Mouse (Mus musculus): ENCODE results near the gene Spo11. TPM values are rescaled to one million over a fixed set of nuclear protein-coding genes. Genes with fewer than 3 reads are reported as not detected.

Spo11 gene
- polyA plus RNA-seq, 1 experiment from 2014 or later: 1.2 TPM

DNA sequence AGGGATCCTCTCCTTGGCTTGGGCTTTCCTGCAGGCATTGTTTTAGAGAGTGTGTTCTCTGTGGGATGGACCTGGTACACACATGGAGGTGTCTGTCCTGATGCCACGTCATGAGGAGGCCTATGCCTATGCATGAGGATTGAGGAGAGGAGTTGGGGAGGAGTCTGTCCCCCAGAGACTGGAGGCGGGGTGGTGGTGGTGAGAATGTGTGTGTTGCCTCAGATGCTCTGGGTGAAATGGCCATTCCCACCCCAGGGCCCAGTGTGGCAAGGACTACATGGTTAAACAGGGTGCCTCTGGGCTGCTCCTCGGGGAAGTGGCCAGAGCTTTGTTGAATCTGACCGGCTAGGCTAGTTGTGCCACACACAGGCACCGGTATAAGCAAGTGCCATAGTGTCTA is 48.8 kb downstream of the Spo11 start:
- H3K9ac ChIP-seq: no peak overlapping the region; the same call in 1 of the 2 replicates
- no peak for ATAC-seq (ENCODE audit: insufficient number of reproducible peaks, insufficient read depth, low FRiP score, low TSS enrichment)
- H3K4me1 ChIP-seq: peaks cover 43% of the 10 kb centered on the region
- no peaks in the 10 kb centered on the region for H3K27me3 ChIP-seq
- H3K36me3 ChIP-seq: peaks cover 45% of the 10 kb centered on the region
- H3K9me3 ChIP-seq: no peaks in the 10 kb centered on the region
- no peak overlapping the region for H3K4me2 ChIP-seq (replicated peaks)
- 81% methylated on average over 5 of the region's 5 CpGs for WGBS
- H3K4me3 ChIP-seq: no peak overlapping the region
- peak overlapping the region; percentile 41 for H3K27ac ChIP-seq

DNA sequence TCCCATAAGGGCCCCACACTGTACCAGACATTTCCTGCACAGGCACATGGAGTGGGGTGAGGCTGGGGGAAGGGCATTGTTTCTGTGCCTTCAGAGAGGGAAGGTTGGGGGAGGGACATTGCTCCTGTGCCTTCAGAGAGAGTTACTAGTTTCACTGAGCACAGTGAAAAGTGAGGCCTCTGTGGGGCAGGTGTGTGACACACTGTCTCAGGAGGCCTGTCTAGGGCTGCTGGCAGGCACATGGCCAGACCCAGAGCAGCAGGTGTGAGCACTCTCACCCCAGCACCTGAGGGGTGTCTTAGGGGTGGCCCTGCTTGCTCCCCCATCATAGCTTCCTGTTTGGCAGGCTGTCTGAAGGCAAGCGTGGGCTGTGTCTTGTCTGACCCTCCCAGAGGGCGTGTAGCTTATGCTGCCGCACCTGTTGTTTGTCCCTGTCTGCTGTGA is 49.2 kb downstream of the Spo11 start:
- Histone ChIP-seq H3K9ac (no peak overlapping the region; the same call in 1 of the 2 replicates), H3K4me2 (replicated peaks) (no peak overlapping the region), H3K36me3 (peaks cover 49% of the 10 kb centered on the region), H3K4me1 (peaks cover 43% of the 10 kb centered on the region), H3K27ac (no peak overlapping the region; the same call in 1 of the 2 replicates), H3K4me3 (no peak overlapping the region), H3K9me3 (no peaks in the 10 kb centered on the region), H3K27me3 (no peaks in the 10 kb centered on the region)
- WGBS: 76% methylated on average over 3 of the region's 3 CpGs
- 0 out of 2 replicates have a peak, but pooled peaks have one; percentile 19 for ATAC-seq (ENCODE audit: insufficient number of reproducible peaks, insufficient read depth, low FRiP score, low TSS enrichment)

DNA sequence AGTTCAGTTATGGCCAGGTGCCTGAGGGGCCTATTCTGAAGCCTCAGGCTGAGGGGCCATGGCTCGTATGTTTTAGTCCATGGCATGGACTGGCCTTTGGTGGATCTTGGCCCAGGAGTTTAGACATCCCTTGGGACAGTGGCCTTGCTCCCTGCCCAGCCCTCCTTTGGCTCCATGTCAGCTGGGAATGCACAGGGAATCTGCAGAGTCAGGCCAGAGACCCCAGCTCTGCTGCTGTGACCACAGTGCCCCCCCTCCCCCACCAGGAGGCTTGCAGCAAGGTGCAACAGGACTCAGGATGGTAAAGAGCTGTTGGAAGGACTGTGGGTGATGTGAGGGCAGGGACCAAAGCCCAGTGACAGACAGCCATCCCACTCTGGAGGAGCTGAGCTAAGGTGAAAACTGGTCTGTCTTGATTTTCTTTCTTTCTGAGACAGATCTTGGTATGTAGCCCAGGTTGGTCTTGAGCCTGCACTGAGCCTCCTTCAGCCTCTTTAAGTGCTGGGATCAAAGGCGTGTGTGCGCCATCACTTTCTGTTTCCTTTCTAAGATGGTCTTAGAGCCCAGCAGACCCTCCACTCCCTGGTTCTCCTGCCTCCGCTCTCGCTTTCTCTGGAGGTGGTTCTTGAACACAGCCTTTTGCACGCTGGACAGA is 49.8 kb downstream of the Spo11 start:
- no peak overlapping the region for H3K9ac ChIP-seq
- peak overlapping the region; percentile 18; the same call in 1 of the 2 replicates for H3K27ac ChIP-seq
- H3K9me3 ChIP-seq: no peaks in the 10 kb centered on the region
- no peak for ATAC-seq (ENCODE audit: insufficient number of reproducible peaks, insufficient read depth, low FRiP score, low TSS enrichment)
- no peak overlapping the region for H3K4me3 ChIP-seq
- no peak overlapping the region for H3K4me2 ChIP-seq (replicated peaks)
- WGBS: 86% methylated on average over 6 of the region's 6 CpGs
- peaks cover 43% of the 10 kb centered on the region for H3K4me1 ChIP-seq
- H3K27me3 ChIP-seq: no peaks in the 10 kb centered on the region
- peaks cover 55% of the 10 kb centered on the region for H3K36me3 ChIP-seq

DNA sequence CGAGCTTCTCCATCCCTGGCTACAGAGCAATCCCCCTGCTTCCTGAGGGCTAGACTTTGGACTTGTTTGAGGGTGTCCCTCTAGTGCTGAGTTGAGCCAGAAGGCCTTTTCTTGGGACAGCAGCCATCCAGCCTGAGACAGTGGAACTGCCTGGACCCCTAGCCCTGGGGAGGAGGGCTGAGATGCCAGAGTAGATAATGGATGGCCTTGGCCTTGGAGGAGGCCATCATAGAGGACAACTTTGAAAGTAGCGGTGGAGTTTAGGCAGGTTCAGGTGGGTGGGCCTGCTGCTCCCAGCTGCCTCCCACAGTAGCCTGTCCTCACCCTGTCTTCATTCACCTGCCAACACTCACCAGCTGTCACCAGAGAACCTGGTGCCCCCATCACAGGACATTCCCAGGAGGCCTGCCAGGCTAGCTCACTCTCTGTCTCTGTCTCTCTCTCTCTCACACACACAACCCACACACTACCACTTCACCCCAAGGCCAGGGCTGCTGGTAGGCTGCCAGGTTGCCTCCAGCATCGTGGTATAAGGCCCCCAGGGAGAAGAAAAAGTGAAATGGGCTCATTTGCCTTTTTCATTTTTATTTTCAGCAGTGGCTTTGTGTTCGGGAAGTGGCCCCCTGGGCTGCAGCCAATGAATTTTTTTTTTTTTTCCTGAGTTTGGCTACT is 50.5 kb downstream of the Spo11 start:
- ATAC-seq (ENCODE audit: insufficient number of reproducible peaks, insufficient read depth, low FRiP score, low TSS enrichment): no peak
- WGBS: 75% methylated on average over 4 of the region's 4 CpGs
- Histone ChIP-seq H3K27me3 (no peaks in the 10 kb centered on the region), H3K4me1 (peaks cover 37% of the 10 kb centered on the region), H3K4me2 (replicated peaks) (0 out of 2 replicates have a peak overlapping the region, but pooled peaks have one; percentile 5), H3K36me3 (peaks cover 62% of the 10 kb centered on the region), H3K27ac (no peak overlapping the region), H3K9ac (no peak overlapping the region), H3K9me3 (no peaks in the 10 kb centered on the region), H3K4me3 (no peak overlapping the region)

DNA sequence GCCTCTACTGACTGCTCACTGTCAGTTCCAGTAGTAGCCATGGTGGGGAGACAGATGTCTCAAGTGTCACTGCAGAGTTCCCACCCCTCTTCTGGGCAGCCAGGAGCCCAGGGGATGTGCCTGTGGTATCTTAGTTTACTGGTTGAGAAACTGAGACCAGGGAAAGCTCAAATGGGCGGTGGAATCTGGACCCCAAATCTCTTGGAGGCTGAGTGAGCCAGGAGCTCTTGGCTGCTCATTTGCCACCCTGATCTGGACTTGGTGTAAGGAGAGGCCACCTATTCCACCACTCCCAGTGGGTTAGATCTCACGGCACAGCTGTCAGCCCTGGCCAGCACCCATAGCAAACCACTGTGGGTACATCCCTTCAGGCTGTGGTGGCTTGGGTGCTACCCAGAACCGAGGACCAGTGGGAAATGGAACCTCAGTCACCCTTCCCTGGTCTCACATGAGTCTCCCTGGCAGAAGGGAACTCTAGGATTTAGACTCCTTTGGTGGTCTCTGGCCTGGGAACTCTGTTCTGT is 51.1 kb downstream of the Spo11 start:
- ATAC-seq (ENCODE audit: insufficient number of reproducible peaks, insufficient read depth, low FRiP score, low TSS enrichment): no peak
- H3K4me1 ChIP-seq: peaks cover 31% of the 10 kb centered on the region
- no peaks in the 10 kb centered on the region for H3K9me3 ChIP-seq
- peaks cover 68% of the 10 kb centered on the region for H3K36me3 ChIP-seq
- H3K27me3 ChIP-seq: no peaks in the 10 kb centered on the region
- no peak overlapping the region for H3K4me3 ChIP-seq
- no peak overlapping the region for H3K4me2 ChIP-seq (replicated peaks)
- H3K27ac ChIP-seq: no peak overlapping the region
- 76% methylated on average over 3 of the region's 3 CpGs for WGBS
- no peak overlapping the region for H3K9ac ChIP-seq

DNA sequence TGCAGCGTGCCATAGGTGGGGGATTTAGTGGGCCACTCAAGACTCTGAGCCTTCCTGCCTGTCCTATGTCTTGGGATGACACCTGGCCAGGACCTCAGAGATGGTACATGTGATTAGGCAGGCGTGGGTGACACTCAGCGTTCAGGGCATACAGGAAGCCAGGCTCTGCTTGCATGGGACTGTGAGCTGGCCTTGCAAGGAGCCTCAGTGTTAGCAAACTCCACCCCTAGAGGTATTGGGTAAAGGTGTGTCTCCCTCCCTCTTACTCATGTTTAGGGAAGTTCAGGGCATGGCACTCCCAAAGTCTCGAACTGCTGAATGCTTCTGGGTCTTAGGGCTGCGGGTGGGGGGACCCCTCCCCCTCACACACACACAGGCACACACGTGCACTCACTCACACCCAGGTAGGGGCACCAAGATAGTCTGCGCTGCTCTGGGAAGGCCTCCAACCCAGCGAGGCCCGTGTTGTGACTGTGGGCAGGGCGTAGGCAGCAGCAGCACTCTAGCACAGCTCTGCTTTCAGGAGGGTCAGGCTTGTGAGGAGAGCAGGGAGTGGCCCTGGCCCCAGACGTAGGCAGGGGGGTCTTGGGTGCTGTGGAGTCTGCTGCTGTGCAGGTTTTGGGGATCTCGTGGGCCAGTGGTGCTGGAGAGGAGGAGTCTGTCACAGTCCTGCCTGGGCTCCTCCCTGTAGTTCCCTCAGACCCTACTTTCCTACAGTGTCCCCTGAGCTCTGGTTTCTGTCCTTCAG is 53.3 kb downstream of the Spo11 start:
- WGBS: 77% methylated on average over 12 of the region's 12 CpGs
- ATAC-seq (ENCODE audit: insufficient number of reproducible peaks, insufficient read depth, low FRiP score, low TSS enrichment): no peak
- no peaks in the 10 kb centered on the region for H3K9me3 ChIP-seq
- peaks cover 14% of the 10 kb centered on the region for H3K4me1 ChIP-seq
- no peak overlapping the region for H3K4me3 ChIP-seq
- no peak overlapping the region for H3K4me2 ChIP-seq (replicated peaks)
- H3K36me3 ChIP-seq: peaks cover 85% of the 10 kb centered on the region
- H3K9ac ChIP-seq: no peak overlapping the region
- H3K27me3 ChIP-seq: no peaks in the 10 kb centered on the region
- H3K27ac ChIP-seq: no peak overlapping the region

DNA sequence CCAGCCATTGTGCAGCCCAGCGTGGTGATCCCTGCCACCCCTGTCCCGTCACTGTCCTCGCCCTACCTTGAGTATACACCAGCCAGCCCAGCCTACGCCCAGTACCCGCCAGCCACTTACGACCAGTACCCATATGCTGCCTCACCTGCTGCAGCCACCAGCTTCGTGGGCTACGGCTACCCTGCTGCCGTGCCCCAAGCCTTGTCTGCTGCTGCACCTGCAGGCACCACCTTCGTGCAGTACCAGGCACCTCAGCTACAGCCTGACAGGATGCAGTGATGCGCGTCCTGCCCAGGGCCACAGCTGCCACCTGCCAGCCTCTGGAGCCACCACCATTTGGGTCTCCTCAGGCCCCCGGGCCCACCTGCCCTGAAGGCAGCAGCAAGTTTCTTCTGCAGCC is 56.0 kb downstream of the Spo11 start:
- no peaks in the 10 kb centered on the region for H3K27me3 ChIP-seq
- peaks cover 68% of the 10 kb centered on the region for H3K36me3 ChIP-seq
- WGBS: 96% methylated on average over 13 of the region's 13 CpGs
- H3K9ac ChIP-seq: no peak overlapping the region
- H3K9me3 ChIP-seq: no peaks in the 10 kb centered on the region
- ATAC-seq (ENCODE audit: insufficient number of reproducible peaks, insufficient read depth, low FRiP score, low TSS enrichment): no peak
- no peaks in the 10 kb centered on the region for H3K4me1 ChIP-seq
- H3K4me3 ChIP-seq: no peak overlapping the region
- no peak overlapping the region for H3K27ac ChIP-seq
- no peak overlapping the region for H3K4me2 ChIP-seq (replicated peaks)

DNA sequence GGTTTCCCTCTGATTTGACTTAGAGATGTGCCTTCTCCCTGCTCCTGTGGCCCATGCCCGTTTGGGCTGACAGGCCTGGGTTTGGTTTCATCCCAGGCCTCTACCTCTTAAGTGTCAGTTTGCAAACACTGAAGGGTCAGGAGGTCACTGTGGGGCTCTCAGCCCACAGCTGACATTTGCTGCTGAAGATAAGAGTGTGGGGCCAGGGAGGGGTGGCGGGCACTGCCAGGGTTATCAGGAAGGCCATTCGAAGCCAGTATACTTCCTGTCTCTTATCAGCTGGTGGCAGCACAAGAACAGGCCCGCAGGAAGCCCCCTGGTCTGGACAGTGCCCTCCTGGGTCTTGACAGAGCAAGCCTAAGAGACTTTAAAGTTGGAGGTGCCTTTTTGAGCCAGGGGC is 57.5 kb downstream of the Spo11 start:
- Histone ChIP-seq H3K9me3 (no peaks in the 10 kb centered on the region), H3K4me1 (no peaks in the 10 kb centered on the region), H3K4me2 (replicated peaks) (no peak overlapping the region), H3K9ac (no peak overlapping the region), H3K36me3 (peaks cover 58% of the 10 kb centered on the region), H3K4me3 (no peak overlapping the region), H3K27ac (no peak overlapping the region), H3K27me3 (no peaks in the 10 kb centered on the region)
- 69% methylated on average over 4 of the region's 4 CpGs for WGBS
- no peak for ATAC-seq (ENCODE audit: insufficient number of reproducible peaks, insufficient read depth, low FRiP score, low TSS enrichment)

DNA sequence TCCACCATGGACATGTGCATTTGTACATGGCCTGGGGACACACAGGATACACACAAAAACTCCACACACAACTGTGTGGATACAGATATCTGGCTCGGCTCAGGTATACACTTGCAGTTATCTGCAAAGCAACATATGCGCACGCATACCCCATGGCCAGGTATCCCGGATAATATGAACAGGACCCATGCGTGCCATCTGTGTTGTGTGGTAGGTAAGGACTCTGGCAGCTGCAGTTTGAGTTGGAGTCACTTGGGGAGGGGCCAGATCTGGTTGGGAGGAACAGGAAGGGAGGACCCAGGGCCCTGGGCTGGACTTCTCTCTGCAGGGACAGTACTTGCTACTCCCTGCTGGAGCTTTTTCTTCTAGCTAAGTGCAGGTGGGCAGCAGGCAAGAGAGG is 58.2 kb downstream of the Spo11 start:
- Histone ChIP-seq H3K9me3 (no peaks in the 10 kb centered on the region), H3K27ac (no peak overlapping the region), H3K27me3 (no peaks in the 10 kb centered on the region), H3K9ac (no peak overlapping the region), H3K36me3 (peaks cover 51% of the 10 kb centered on the region), H3K4me2 (replicated peaks) (no peak overlapping the region), H3K4me1 (no peaks in the 10 kb centered on the region), H3K4me3 (no peak overlapping the region)
- ATAC-seq (ENCODE audit: insufficient number of reproducible peaks, insufficient read depth, low FRiP score, low TSS enrichment): no peak
- 89% methylated on average over 5 of the region's 5 CpGs for WGBS

DNA sequence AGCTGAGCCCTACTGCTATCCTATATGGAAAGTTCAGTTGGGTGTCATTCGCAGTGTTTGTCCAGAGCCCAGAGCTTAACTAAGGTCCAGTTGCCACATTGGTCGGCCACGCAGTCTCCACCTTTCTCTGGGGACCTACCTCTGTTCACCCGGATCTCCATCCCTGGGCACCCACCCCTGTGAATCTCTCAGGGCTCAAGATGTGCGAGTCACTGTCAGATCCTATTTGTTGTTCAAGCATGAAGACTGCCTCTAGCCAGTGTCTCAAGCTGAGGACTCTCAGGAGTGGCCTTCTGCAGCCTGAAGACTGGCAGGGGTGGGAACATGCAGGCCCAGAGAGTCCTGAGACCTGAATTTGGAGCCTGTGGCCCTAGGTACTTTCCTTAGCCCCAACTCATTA is 58.6 kb downstream of the Spo11 start:
- H3K4me1 ChIP-seq: no peaks in the 10 kb centered on the region
- H3K4me2 ChIP-seq (replicated peaks): no peak overlapping the region
- no peak overlapping the region for H3K4me3 ChIP-seq
- H3K9me3 ChIP-seq: no peaks in the 10 kb centered on the region
- WGBS: 89% methylated on average over 5 of the region's 5 CpGs
- ATAC-seq (ENCODE audit: insufficient number of reproducible peaks, insufficient read depth, low FRiP score, low TSS enrichment): no peak
- no peaks in the 10 kb centered on the region for H3K27me3 ChIP-seq
- peaks cover 47% of the 10 kb centered on the region for H3K36me3 ChIP-seq
- no peak overlapping the region for H3K9ac ChIP-seq
- H3K27ac ChIP-seq: no peak overlapping the region

DNA sequence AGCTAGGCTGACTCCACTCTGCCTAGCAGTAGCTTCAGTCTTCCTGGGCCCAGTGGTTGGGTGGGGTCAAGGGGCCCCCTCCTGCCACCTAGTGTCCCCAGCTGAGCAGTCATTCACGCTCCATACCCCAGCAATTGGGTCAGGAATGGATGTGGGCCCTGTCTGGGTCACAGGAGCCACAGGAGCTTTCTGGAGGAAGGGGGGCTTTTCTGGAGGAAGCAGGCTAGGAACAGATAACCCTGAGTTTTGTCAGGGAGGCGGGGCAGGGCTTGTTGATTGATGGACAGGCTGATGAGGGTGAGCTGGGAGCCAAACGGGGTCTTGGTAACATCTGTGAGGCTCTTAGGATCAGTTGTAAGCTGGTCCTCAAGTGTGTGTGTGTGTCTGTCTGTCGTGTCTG is 59.1 kb downstream of the Spo11 start:
- ATAC-seq (ENCODE audit: insufficient number of reproducible peaks, insufficient read depth, low FRiP score, low TSS enrichment): no peak
- Histone ChIP-seq H3K9me3 (no peaks in the 10 kb centered on the region), H3K4me2 (replicated peaks) (no peak overlapping the region), H3K27ac (no peak overlapping the region), H3K4me3 (no peak overlapping the region), H3K9ac (no peak overlapping the region), H3K27me3 (no peaks in the 10 kb centered on the region), H3K4me1 (no peaks in the 10 kb centered on the region), H3K36me3 (peaks cover 42% of the 10 kb centered on the region)
- WGBS: 60% methylated on average over 4 of the region's 4 CpGs
